Mouse (Mus musculus): ENCODE measurements around the gene Tmed1.
"Not testable (repeated sequence)": the region's sequence is repeated elsewhere in the genome, so short reads cannot be mapped to it uniquely, and the experiment has no call there.

Gene Tmed1

GRCm38 (mm10) chr9:21509772-21510688 lies at the start of gene Tmed1:
Gene Tmed1, minus strand, starts transcription at chr9:21510252.
- DNase-seq (ENCODE audit: low read depth, low spot score), result peak; percentile 90

GRCm38 (mm10) chr9:21559151-21559550 lies 49.1 kb upstream of the Tmed1 start:
- DNase-seq (ENCODE audit: low read depth, low spot score), result no peak

DNA sequence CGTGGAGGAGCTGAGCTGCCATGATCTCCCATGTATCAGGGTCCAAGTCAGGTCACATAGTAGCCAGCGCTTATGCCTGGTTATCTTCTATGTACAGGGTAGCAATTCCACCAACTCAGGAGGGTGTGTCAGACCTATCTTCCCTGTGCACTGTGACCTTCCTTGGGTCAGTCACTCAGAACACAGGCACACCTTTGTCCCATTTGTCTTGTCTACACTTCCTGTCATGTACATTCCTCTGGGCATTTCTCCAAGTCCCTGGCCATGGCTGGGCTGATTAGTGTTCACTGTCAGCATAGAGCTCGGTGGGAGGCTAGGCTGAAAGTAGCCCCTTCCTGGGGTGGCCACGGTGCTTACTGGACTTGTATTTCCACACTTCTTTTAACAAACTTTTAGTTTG lies 48.3 kb upstream of the Tmed1 start:
- no peak for DNase-seq (ENCODE audit: low read depth, low spot score)

DNA sequence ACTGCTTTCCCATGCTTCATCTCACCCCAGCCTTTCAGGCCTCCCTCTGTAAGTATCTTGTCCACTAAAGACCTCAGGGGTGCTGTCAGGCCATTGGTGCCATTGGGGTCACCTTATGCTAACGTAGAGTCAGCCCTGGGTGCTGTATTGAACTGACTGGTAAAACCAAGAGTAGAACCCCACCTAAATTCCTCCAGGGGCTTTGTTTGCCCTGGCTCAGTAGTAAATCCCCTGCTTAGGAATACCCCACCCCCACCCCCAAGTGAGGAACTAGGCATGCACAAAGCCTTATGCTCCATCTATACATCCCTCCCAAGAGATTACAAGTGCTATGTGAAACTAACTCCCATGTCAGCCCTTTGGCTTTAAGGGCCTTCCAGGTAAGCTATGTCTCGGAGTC lies 47.5 kb upstream of the Tmed1 start:
- DNase-seq (ENCODE audit: low read depth, low spot score), result no peak

DNA sequence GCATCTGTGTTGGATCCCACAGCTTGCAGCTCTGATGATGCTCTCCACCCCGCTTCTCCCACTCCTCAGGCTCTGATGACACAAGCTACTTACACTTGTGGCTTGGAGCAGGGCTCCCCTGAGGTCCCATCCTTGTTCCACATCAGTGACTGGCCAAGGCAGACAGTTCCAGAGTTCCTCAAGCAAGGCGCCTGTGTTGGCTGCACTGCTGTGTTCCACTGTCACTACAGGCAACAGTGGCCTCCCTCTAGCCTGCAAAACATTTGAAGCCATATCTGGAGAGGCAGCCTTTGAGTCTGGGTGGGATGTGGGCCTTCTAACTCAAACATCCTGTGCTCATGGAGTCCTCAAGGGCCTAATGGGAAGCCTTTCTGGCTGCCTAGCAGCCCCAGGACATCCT lies 46.9 kb upstream of the Tmed1 start:
- DNase-seq (ENCODE audit: low read depth, low spot score), result no peak

DNA sequence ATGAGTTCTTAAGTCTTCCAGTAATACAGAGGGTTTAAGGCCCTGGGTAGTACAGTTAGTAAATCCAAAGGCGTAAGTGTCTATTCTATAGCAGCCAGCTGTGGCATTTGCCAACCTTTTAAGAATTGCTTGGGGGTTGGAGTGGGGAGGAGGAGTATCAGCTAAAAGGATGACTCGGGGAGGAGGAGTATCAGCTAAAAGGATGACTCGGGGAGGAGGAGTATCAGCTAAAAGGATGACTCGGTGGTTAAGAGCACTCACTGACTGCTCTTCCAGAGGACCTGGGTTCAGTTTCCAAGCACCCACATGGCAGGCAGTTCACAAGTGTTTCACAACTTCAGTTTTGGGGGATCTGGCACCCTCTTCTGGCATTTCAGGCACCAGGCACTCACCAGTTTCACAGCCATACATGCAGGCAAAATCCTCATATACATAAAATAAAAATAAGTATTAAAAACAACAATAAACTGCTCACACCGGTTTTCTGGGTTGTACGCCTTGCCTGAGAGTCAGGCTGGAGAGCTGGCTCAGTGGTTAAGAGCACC lies 45.2 kb upstream of the Tmed1 start:
- DNase-seq (ENCODE audit: low read depth, low spot score), result no peak

GRCm38 (mm10) chr9:21553607-21554273 lies 43.7 kb upstream of the Tmed1 start:
- DNase-seq (ENCODE audit: low read depth, low spot score), result no peak

DNA sequence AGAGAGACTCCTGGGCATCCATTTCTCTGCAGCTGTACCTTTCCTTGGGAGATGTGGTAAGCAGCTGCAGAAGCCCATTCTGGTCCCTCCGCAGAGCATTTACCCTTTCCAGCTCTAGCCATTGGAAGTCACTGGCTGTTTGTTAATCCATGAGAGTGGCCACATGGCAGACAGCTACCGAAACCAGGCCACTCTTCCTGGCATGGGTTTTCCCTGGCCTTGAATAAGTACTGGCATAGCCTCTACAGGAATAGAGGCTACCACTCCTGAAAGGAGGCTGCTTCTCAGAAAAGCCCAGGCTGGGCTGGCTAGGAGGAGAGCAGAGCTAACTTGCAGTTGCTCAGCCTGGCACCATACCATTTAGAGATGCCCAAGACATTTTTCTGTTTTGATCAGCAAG lies 41.0 kb upstream of the Tmed1 start:
- no peak for DNase-seq (ENCODE audit: low read depth, low spot score)

DNA sequence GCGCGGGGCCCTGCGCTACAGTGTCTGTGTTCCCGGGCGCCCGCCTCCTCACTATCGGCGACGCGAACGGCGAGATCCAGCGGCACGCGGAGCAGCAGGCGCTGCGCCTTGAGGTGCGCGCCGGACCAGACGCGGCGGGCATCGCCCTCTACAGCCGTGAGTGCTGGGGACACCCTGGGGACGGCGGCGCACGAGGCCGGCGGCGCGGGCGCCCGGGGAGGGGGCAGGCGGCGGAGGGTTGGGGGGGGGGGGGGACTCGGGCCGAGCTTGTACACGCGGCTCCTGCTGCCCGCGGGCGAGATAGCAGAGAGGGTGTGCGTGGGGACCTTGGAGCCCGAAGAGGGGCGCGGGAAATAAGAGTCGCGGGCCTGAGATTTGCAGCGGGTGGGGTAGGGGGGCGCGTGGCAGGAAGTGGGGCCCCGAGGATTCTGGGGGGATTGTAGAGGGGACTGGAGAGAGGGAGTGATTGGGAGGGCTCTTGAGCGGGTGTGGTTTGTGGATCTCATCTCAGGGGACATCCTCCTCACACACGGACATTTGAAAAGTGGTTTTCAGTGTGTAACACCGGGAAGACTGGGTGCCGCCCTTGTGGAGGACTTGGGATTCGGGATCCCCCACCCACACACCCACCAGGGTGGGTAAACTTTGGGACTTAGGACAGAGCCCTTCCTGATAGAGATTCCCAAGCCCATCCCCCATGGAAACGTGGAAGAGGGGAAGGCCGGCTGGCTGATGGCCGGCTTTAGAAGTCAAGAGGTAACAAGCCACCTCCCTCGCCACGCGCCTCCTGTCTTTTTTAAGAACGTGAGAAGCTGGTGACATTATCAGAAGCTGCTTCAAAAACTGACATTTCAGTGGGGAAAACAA lies 37.3 kb upstream of the Tmed1 start:
- DNase-seq (ENCODE audit: low read depth, low spot score), result peak; percentile 54

GRCm38 (mm10) chr9:21546789-21547074 lies 36.7 kb upstream of the Tmed1 start, which contains the start of gene Carm1:
Gene Carm1, plus strand, starts transcription at chr9:21546894.
- no peak for DNase-seq (ENCODE audit: low read depth, low spot score)

GRCm38 (mm10) chr9:21545916-21546788 lies 36.1 kb upstream of the Tmed1 start:
- peak; percentile 97 for DNase-seq (ENCODE audit: low read depth, low spot score)

DNA sequence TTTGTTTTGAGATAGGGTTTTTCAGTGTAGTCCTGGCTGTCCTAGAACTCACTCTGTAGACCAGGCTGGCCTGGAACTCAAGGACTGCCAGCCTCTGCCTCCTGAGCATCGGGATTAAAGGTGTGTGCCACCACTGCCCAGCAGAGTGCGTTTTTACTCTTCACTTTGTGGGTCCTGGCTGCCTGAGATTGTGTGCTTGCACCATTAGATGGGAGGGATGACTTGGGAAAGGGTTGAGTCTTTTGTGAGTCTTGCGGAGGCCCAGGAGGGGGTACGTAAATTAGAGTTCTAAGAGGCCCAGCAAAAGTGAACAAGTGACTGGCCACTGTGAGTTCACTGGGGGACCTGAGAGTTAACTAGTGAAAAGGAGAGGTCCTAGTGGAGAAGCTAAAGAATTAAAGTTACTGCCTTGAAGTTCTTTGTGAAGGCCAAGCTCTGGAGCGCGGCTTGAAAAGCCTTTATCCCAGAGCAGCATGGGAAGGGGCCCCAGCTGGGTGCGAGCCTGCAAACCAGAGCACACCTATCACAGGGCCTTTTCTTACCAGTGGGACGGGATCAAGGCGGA lies 35.4 kb upstream of the Tmed1 start:
- no peak for DNase-seq (ENCODE audit: low read depth, low spot score)

DNA sequence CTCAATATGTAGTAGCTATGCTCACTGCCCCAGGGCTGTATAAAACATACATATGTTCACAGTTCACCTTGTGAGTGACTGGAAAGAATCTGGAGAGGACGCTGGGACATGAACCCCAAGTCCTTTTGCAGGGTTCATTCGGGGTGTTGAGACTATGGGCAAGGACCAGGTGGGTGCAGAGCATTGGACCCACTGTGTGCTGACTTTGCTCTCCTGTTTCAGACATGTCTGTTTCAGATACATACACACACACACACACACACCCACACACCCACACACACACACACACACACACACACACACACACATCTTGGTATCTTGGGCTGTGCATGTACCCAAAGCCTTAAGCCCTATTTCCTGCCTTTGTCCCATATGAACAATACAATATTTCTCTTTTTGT lies 31.9 kb upstream of the Tmed1 start:
- DNase-seq (ENCODE audit: low read depth, low spot score), result not testable (repeated sequence)

GRCm38 (mm10) chr9:21539981-21540753 lies 30.1 kb upstream of the Tmed1 start:
- no peak for DNase-seq (ENCODE audit: low read depth, low spot score)

DNA sequence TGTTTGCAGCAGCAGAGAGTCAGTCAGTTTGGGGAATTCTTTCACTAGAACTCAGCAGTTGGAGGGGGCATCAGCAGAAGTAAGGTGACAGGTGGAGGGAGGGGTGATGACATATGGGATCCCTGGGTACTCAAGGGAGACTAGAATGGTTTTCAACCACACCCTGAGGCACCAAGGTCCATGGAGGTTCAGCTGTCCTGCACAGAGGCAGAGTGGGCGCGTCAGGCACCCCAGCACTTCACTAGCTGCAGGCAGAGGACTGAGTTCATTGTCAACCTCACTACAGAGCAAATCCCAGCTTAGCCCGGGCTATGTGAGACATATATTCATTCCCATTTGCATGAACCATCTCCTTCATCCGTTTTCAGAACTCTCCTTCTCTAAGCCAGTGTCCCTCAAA lies 27.0 kb upstream of the Tmed1 start:
- DNase-seq (ENCODE audit: low read depth, low spot score), result no peak

DNA sequence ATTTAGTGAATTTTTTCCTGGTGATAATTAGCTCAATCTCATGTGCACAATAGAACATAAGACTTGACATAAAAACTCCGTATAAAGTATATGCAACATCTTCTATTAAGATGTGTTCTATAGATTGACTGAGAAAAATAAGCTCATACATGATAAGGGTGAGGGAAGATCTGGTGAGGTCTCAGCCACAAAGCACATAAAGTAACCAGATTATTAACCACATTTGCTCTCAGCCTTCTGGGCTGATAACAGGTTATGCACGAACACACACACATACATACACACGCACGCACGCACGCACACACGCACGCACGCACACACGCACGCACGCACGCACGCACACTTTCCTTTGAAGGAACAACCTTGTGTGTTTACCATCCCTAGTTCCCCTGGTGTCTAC lies 26.4 kb upstream of the Tmed1 start:
- no peak for DNase-seq (ENCODE audit: low read depth, low spot score)

GRCm38 (mm10) chr9:21527917-21528324 lies 17.9 kb upstream of the Tmed1 start:
- no peak for DNase-seq (ENCODE audit: low read depth, low spot score)

DNA sequence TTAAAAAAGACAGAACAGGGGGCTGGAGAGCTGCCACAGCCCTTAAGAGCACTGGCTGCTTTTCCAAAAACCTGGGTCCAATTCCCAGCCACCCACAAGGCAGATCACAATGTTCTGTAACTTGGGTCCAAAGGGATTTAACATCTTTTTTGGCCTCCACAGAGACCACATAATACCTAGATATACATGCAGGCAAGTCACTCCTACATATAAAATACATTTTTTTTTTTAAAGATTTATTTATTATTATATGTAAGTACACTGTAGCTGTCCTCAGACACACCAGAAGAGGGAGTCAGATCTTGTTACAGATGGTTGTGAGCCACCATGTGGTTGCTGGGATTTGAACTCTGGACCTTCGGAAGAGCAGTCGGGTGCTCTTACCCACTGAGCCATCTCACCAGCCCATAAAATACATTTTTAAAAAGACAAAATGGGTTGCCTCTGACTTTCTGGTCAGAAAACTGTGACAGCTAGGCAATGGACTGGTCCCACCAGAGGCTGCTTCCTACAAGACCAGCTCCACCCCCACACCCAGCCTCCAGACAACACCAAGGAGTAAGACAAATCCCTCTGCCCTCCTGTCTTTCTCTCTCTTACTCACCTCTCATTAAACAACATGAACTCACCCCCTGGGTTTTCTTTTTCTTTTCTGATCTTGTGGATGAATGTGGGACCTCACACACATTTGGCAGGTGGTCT lies 17.2 kb upstream of the Tmed1 start:
- no peak for DNase-seq (ENCODE audit: low read depth, low spot score)

- DNase-seq (ENCODE audit: low read depth, low spot score), result no peak
Observed at GRCm38 (mm10) chr9:21526634-21526944, 16.5 kb upstream of the Tmed1 start.

Measured in retina, postnatal 7 days (tissue).